Mouse (Mus musculus) bone marrow, adult 2 months (tissue): Measurements from ENCODE around the gene Phactr2.

Experiments
- CTCF ChIP-seq: fragments of 200-500 bp; IDR thresholded peaks from 2 replicates; pipeline ENCODE4 v1.5.1; 2011; ENCODE audit warnings: low read length, control low read depth; ENCODE audit not compliant: control insufficient read depth, insufficient read depth
- POLR2A ChIP-seq: fragments of 200-500 bp; IDR thresholded peaks from 2 replicates; pipeline ENCODE4 v1.6.1; 2011; ENCODE audit warnings: low read depth, mild to moderate bottlenecking, control low read depth, low read length, borderline replicate concordance; ENCODE audit not compliant: control insufficient read depth

- TF ChIP-seq CTCF (no peak), POLR2A (no peak)
These were observed 22.6 kb downstream of the Phactr2 start for GRCm38 (mm10) chr10:13451640-13452039.
